Mouse (Mus musculus): ENCODE data around the gene Psmd10.

DNA sequence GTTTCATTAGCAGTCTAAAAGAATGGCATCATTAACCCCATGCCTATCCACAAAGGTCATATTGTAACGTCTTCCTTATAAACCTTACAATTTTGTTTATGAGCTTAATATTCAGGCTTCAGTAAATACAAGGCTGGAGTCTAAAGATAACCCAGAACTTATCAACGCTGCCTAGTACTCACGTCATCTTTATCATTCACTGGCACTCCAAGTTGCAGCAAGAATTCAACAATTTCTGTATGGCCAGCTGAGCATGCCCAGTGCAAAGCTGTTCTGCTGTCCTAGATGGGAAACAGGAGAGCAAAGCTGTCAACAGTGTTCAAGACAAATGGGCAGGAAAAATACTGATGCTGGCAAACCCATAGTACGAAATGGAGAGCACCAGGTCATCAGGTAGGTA, 2.9 kb downstream of the Psmd10 start:
- TF ChIP-seq POLR2A (IDR thresholded peaks at IDR 0.05; ENCODE audit: insufficient read length, low read depth) = no peak
- no peak for TF ChIP-seq POLR2AphosphoS2 (IDR thresholded peaks at IDR 0.05; ENCODE audit: insufficient read length, low read depth)
- no peak for TF ChIP-seq CEBPB (IDR thresholded peaks at IDR 0.05; ENCODE audit: insufficient read depth, poor library complexity, severe bottlenecking)
- TF ChIP-seq MYOG (IDR thresholded peaks at IDR 0.05; ENCODE audit: control insufficient read depth in 1 of 3, insufficient read depth in 1 of 3, insufficient read length in 2 of 3, low read depth in 2 of 3) = no peak
- no peak for TF ChIP-seq USF1 (IDR thresholded peaks at IDR 0.05; ENCODE audit: low read depth)
- no peak for TF ChIP-seq TCF12 (IDR thresholded peaks at IDR 0.05; ENCODE audit: insufficient read depth, poor library complexity, severe bottlenecking)
- TF ChIP-seq MYOD1 (IDR thresholded peaks at IDR 0.05; ENCODE audit: control insufficient read depth in 1 of 3, insufficient read length in 2 of 3, low read depth in 2 of 3) = no peak
- no peak for TF ChIP-seq MAX (IDR thresholded peaks at IDR 0.05; ENCODE audit: low read depth)
- no peak for TF ChIP-seq TCF3 (IDR thresholded peaks at IDR 0.05; ENCODE audit: insufficient read length, low read depth)

Data from myocyte (in vitro differentiated cells).